Mouse (Mus musculus): Measurements from ENCODE around the gene Dlgap1.

Dlgap1 gene

DNA sequence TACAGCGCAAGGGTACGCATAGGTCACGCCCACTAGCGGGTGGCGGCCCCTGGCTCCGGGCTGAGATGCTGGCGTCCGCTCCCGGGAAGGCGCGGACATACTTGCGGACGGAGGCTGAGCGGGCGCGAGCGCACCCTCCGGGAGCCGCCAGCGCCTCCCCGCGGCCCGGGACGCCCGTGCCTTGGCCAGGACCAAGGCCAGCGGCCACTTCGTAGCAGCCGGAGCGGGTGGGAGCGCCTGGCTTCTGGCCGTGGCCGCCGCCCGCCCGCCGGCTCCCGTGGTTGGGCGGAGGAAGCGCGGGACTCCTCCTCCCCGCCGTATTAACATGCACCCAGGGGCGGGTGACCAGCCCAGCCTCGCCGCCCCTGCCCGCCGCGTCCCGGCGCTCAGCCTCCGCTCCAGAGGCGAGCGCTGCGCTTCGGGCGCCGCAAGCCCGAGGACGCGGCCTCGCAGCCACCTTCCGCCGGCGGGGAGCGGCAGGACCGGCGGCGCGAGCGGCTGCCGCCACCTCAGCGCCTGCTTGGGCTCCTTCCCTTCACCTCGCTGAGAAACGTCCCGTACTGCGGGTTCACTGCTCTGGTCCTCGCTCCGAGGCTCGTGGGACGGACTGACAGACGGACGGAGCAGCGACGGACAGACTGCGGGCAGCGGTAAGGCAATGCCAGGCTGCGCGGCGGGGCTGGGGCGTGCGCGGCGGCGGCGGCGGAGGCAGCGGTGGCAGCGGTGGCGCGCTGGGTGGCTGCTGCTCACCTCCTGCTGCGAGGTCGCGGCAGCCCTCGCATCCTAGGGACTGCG, at the start of gene Dlgap1:
TSS of gene Dlgap1 (plus strand) at position 53 of the 795 bp plus-strand sequence.
- peak; percentile 88 to 92 for DNase-seq

GRCm38 (mm10) chr17:69954936-69955335, 13.9 kb upstream of the Dlgap1 start:
- DNase-seq: no peak

- DNase-seq: peak; percentile 63 to 67
These were observed 1.2 kb downstream of the Dlgap1 start for GRCm38 (mm10) chr17:69969816-69970750.

DNA sequence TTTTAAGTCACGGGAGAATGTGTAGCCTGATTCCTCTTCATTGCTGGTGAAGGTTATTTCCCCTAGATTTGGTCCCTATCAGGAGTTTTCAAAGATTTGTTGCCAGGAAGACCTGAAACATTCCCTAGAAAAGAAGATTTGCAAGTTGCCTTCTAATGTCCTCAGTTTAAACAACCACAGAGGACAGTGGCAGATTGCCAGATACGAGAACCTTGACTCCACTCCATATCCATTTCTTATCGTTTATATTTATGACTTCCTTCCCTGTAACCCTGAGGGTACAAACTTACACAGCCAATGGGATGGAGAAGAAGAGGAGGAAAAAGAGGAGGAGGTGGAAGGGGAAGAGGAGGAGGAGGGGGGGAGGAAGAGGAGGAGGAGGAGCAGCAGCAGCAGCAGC, 4.2 kb downstream of the Dlgap1 start:
- no peak for DNase-seq

DNA sequence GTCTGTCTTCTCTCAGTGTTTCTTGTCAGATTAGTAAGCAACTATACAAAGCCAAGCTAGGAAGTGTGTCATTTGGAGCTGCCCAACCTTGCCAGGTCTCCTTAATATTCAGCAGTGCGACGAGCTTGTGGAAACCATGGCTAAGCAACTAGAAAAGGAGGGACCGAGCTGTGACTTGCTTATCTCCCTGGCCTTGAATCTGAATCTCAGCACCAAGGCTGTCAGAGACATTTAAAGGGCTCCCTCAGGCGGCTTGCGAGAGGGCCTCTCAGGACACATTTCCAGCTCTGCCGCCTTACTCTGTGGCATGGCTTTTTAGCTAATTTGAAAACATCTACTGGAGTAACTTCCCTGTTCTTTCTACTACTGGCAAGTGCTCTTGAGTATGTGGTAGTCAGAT, 5.1 kb downstream of the Dlgap1 start:
- peak; percentile 41 to 46 for DNase-seq

GRCm38 (mm10) chr17:69982236-69982923, 13.5 kb downstream of the Dlgap1 start:
- no peak for DNase-seq

- DNase-seq: no peak
These were observed 27.5 kb downstream of the Dlgap1 start for GRCm38 (mm10) chr17:69996406-69996805.

- DNase-seq: peak; percentile 68 to 78
These were observed 33.2 kb downstream of the Dlgap1 start for GRCm38 (mm10) chr17:70002026-70002425.

DNA sequence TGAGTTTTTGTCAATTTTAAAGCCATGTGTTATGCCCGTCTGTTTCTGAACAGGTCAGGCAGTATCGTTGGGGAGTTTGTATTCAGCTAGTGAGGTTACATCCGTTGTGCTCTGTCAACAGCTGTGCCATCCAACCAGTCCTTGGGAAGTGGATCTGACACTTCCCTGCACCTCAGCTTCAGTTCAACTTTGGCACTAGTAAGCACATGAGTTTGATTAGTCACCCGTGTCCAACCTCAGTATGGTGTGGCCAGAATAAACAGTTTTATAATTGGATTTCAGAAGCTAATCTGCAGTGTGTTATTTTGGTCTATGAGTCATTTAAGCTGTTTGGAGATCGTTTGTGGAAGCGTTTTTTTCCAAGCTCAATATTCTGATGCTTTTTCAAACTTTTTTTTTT, 35.8 kb downstream of the Dlgap1 start:
- no peak for DNase-seq

DNA sequence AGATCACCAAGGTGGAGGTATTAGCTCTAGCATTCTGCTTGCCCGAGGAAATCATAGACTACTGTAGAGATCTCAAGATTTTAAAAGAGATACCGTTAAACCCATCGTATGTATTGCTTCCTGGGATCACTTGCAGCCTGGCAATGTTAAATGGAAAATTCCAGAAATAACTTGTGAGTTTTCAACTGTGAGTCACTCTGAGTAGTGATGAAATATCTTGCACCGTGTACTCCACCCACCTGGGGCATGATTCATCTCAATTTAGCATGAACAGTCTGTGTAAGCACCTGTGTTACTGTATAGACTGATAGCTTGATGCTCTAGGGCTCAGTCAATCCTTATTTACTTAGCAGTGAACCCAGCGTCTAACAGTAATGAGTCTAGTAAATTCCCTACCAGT, 38.7 kb downstream of the Dlgap1 start:
- no peak for DNase-seq

- DNase-seq: peak; percentile 49 to 57
These were observed 47.6 kb downstream of the Dlgap1 start for GRCm38 (mm10) chr17:70016511-70016910.

GRCm38 (mm10) chr17:70020376-70020775, 51.5 kb downstream of the Dlgap1 start:
- DNase-seq: no peak

DNA sequence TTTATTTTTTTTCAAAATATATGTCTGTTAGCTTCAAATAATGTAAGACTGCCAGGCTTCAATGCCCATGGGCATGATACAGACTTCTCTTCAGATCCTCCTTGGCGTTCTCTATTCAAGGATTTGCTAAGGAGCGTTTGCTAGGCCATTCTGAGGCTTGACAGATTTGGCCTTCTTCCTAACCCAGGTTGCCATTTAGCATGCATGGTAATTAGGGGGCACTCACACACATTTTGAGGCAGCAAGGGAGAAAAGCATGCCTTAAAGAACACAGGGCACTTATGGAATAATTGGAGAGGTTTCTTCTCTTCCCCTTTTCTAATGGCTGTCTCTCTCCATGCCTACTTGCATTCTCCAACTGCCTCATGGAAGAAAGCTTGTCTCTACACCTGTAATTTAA, 53.7 kb downstream of the Dlgap1 start:
- no peak for DNase-seq

- DNase-seq: no peak
These were observed 66.0 kb downstream of the Dlgap1 start for GRCm38 (mm10) chr17:70034862-70035261.

GRCm38 (mm10) chr17:70040751-70041430, 72.0 kb downstream of the Dlgap1 start:
- DNase-seq: no peak

GRCm38 (mm10) chr17:70068281-70068680, 99.4 kb downstream of the Dlgap1 start:
- no peak for DNase-seq

- peak; percentile 81 to 92 for DNase-seq
These were observed 103.2 kb downstream of the Dlgap1 start for GRCm38 (mm10) chr17:70072066-70072465.

- no peak for DNase-seq
These were observed 119.3 kb downstream of the Dlgap1 start for GRCm38 (mm10) chr17:70088220-70088619.

GRCm38 (mm10) chr17:70090737-70091136, 121.9 kb downstream of the Dlgap1 start:
- DNase-seq: no peak

DNA sequence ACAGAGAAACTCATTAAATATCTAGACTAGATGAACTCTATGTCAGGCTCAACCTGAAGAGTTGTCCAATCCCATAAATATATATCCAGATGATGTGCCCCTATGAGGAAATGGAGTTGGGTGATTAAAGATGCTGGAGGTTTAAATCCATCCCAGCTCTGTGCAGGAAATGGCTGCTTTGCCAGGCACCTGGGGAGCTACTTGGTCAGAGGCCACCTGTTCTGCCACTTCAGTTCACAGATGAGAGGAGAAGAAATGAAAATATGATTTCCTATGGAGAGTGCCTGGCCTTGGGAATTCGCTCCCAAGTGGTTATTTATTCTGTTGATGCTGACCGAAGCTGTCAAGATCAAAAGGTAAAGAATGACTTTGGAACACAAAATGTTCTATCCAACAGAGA, 160.3 kb downstream of the Dlgap1 start:
- DNase-seq: peak; percentile 90 to 91

GRCm38 (mm10) chr17:70169831-70170230, 201.0 kb downstream of the Dlgap1 start:
- DNase-seq: no peak

DNA sequence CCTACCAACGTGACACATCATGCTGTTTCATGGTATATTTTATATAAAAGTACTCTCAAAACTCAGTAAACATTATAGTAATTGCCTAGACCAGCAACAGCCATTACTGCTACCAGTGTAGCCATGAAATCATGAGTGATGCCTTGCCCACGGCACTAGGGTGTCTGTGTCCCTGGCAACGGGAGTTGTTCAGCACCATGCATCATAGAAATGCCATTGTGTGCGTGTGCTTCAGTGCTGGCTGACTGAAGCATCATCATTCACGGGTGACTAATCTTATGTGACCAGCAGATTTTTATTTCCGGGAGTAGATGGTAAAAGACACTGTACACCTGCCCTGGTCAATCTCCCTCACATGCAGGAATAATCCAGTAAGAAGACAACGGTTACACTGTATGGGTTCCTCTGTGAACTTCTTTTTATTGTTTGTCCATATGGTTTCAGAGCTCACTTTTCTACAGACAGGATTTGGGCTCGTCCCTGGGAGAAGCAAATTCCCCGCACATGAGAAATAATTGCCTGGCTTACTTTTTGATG, 203.7 kb downstream of the Dlgap1 start:
- no peak for DNase-seq
